ENCODE assay signal across 9 mouse cellular contexts in the genomic region with DNA sequence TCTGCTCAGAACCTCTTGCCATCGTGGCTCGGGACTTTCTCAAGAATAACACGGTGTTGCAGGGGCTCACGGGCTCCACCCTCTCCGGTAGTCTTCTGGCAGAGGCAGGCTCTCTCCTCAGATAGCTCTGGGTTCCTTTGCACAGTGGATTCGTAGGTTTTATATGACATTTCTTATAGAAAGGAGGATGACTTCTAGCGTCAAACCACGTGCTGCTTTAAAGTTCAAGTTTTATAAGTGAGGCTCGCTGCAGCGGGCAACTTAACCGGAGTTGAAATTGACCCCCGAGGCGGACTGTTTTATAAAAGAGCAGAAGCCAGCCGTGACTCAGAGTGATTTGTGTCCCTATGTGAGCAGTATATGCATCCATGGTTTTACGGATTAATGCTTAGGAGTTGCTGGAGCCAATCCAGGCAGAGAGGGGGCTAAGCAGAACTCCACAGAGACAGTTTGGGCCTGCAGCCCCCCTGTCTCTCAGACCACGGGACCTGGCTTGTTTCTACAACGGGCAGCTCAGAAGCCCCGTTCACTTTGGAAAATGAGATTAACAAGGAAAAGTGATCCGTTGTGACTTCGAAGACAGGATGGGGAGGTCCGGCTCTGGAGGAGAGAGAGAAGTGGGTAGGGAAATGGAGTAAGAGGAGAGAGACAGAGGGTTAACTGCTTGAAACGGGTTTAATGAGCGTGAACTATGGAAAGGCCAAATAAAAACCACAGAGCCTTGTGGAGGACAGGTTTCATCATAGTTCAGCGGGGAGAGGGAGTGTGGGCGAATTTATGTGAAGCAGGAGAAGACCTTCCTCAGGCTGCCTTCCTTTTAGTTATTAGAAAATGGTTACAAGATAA. TPM values are rescaled to one million over a fixed set of nuclear protein-coding genes. Genes with fewer than 3 reads are reported as not detected.
DNase-seq lines count a peak whose midpoint lies in the region; ATAC-seq and TF ChIP-seq lines count a peak whose summit lies in the region.
"Had no signal": no experiment of that assay in that cellular context is flagged by ENCODE, and none has a peak within 500 bp of the region (broad histone marks: within the 10 kb centered on the region; RNA-seq: fewer than 3 reads in every experiment).

No protein-coding gene starts in this region.

- 66% methylated on average over 25 of the region's 25 CpGs for WGBS in hindbrain, embryonic 12.5 days
- 67% methylated on average over 25 of the region's 25 CpGs for WGBS in hindbrain, embryonic 10.5 days
- 24% methylated on average over 25 of the region's 25 CpGs for WGBS in embryonic facial prominence, embryonic 14.5 days
- 56% methylated on average over 25 of the region's 25 CpGs for WGBS in midbrain, embryonic 14.5 days

- in situ Hi-C loops in Patski (cut with MboI; ENCODE audit: low pct_unique_long_range_greater_than_20kb): loop anchor here (5.0 to 10.0 kb wide), 3 partner anchors 399 to 944 kb away; no protein-coding TSS in a partner anchor

- no peaks in the 10 kb centered on the region for H3K9me3 ChIP-seq in hindbrain, embryonic 12.5 days (replicated peaks)
- no peaks in the 10 kb centered on the region for H3K9me3 ChIP-seq in hindbrain, embryonic 10.5 days
- H3K9me3 ChIP-seq in embryonic facial prominence, embryonic 14.5 days (ENCODE audit: control insufficient read depth, low read length): no peaks in the 10 kb centered on the region
- H3K9me3 ChIP-seq in midbrain, embryonic 14.5 days (ENCODE audit: control insufficient read depth, low read length): no peaks in the 10 kb centered on the region

- no peak overlapping the region for H3K4me3 ChIP-seq in hindbrain, embryonic 12.5 days
- H3K4me3 ChIP-seq in hindbrain, embryonic 10.5 days: no peak overlapping the region
- H3K4me3 ChIP-seq in embryonic facial prominence, embryonic 14.5 days (ENCODE audit: low read depth, low read length): 0 out of 2 replicates have a peak overlapping the region, but pooled peaks have one; percentile 11
- H3K4me3 ChIP-seq in midbrain, embryonic 14.5 days (replicated peaks; ENCODE audit: low read depth, low read length): no peak overlapping the region
- H3K4me3 ChIP-seq: erythroblast, embryonic 14.5 days had no signal

- TF ChIP-seq CTCF in Patski (IDR thresholded peaks at IDR 0.05): no peak

- no peaks in the 10 kb centered on the region for H3K36me3 ChIP-seq in hindbrain, embryonic 12.5 days
- no peaks in the 10 kb centered on the region for H3K36me3 ChIP-seq in hindbrain, embryonic 10.5 days
- no peaks in the 10 kb centered on the region for H3K36me3 ChIP-seq in embryonic facial prominence, embryonic 14.5 days (ENCODE audit: control insufficient read depth, insufficient read depth, low read length)
- H3K36me3 ChIP-seq in midbrain, embryonic 14.5 days (ENCODE audit: control insufficient read depth, insufficient read depth, low read length): no peaks in the 10 kb centered on the region

- H3K9ac ChIP-seq in hindbrain, embryonic 12.5 days: no peak overlapping the region
- H3K9ac ChIP-seq in embryonic facial prominence, embryonic 14.5 days (ENCODE audit: low read depth, low read length): peak overlapping the region; percentile 11; the same call in 1 of the 2 replicates
- H3K9ac ChIP-seq in midbrain, embryonic 14.5 days (replicated peaks; ENCODE audit: low read length): no peak overlapping the region

- H3K4me1 ChIP-seq in hindbrain, embryonic 12.5 days: peaks cover 22% of the 10 kb centered on the region
- H3K4me1 ChIP-seq in hindbrain, embryonic 10.5 days (replicated peaks): peaks cover 36% of the 10 kb centered on the region
- H3K4me1 ChIP-seq in embryonic facial prominence, embryonic 14.5 days (ENCODE audit: control insufficient read depth, insufficient read depth, low read length): peaks cover 18% of the 10 kb centered on the region
- peaks cover 12% of the 10 kb centered on the region for H3K4me1 ChIP-seq in midbrain, embryonic 14.5 days (ENCODE audit: control insufficient read depth, insufficient read depth, low read length)

- H3K27me3 ChIP-seq in hindbrain, embryonic 12.5 days: peaks cover 27% of the 10 kb centered on the region
- H3K27me3 ChIP-seq in hindbrain, embryonic 10.5 days (ENCODE audit: insufficient read depth, poor library complexity, severe bottlenecking): peaks cover 48% of the 10 kb centered on the region
- peaks cover 10% of the 10 kb centered on the region for H3K27me3 ChIP-seq in Patski
- H3K27me3 ChIP-seq in embryonic facial prominence, embryonic 14.5 days (replicated peaks; ENCODE audit: control insufficient read depth, insufficient read depth, low read length): no peaks in the 10 kb centered on the region; the same call in 1 of the 2 replicates
- H3K27me3 ChIP-seq in midbrain, embryonic 14.5 days (ENCODE audit: control insufficient read depth, insufficient read depth, low read length): peaks cover 12% of the 10 kb centered on the region; the same call in 1 of the 2 replicates

- POLR2A ChIA-PET in Patski (lab: Charles Lee): no interaction called here

- ATAC-seq in hindbrain, embryonic 12.5 days (ENCODE audit: low FRiP score): no peak
- ATAC-seq in Patski: peak; percentile 55
- peak; percentile 16; the same call in 1 of the 2 replicates for ATAC-seq in embryonic facial prominence, embryonic 14.5 days (ENCODE audit: low read depth)
- no peak for ATAC-seq in midbrain, embryonic 14.5 days (ENCODE audit: low FRiP score, low TSS enrichment)
- no peak for ATAC-seq in megakaryocyte, adult 5-6 weeks (ENCODE audit: poor library complexity, severe bottlenecking)
- ATAC-seq in granulocyte monocyte progenitor cell, adult 5-6 weeks (replicated peaks; ENCODE audit: poor library complexity, severe bottlenecking): no peak

- no peak for DNase-seq in hindbrain, embryonic 10.5 days (ENCODE audit: low spot score)
- DNase-seq in Patski (ENCODE audit: low read depth, low spot score): no peak
- peak; percentile 87 for DNase-seq in embryonic facial prominence, embryonic 14.5 days (ENCODE audit: low spot score)
- no peak for DNase-seq in midbrain, embryonic 14.5 days
- DNase-seq: thymus, postnatal 14 days had no signal

- peak overlapping the region; percentile 36; the same call in 1 of the 2 replicates for H3K4me2 ChIP-seq in hindbrain, embryonic 12.5 days (replicated peaks)
- H3K4me2 ChIP-seq in embryonic facial prominence, embryonic 14.5 days (ENCODE audit: low read depth, low read length): peak overlapping the region; percentile 31
- peak overlapping the region; percentile 20 for H3K4me2 ChIP-seq in midbrain, embryonic 14.5 days (ENCODE audit: low read length)

- CTCF ChIA-PET in Patski (lab: Charles Lee): interaction anchor here (0.7 to 2.2 kb wide), 12 partner anchors 9 to 947 kb away, joined by 3 to 26 read pairs (median 4); no protein-coding TSS in a partner anchor

- H3K27ac ChIP-seq in hindbrain, embryonic 12.5 days: no peak overlapping the region; the same call in 1 of the 2 replicates
- H3K27ac ChIP-seq in hindbrain, embryonic 10.5 days: no peak overlapping the region
- H3K27ac ChIP-seq in embryonic facial prominence, embryonic 14.5 days (replicated peaks; ENCODE audit: low read depth, low read length): peak overlapping the region; percentile 66
- no peak overlapping the region for H3K27ac ChIP-seq in midbrain, embryonic 14.5 days (replicated peaks; ENCODE audit: low read depth, low read length)

RNA-seq across cellular contexts. Expression of gene Igfbp5, which starts 4.0 kb away (rescaled TPM):
- polyA plus RNA-seq in hindbrain, embryonic 12.5 days (2016; fragmentation: Nextera tagmentation; extraction: Ambion mirVana): 69.6 and 99.7 TPM in 2 replicates
- 35.4 and 40.7 TPM in 2 replicates for polyA plus RNA-seq in hindbrain, embryonic 10.5 days (2016; fragmentation: Nextera tagmentation; extraction: Ambion mirVana)
- 40.8 TPM for polyA plus RNA-seq in Patski (2021)
- 131 and 138 TPM in 2 replicates for polyA plus RNA-seq in embryonic facial prominence, embryonic 14.5 days (2014; fragmentation: Nextera tagmentation; extraction: Ambion mirVana)
- 22.4 and 30.4 TPM in 2 replicates for polyA plus RNA-seq in midbrain, embryonic 14.5 days (2014; fragmentation: Nextera tagmentation; extraction: Ambion mirVana)
- total RNA-seq in megakaryocyte, adult 5-6 weeks (2015): 2.7 and 2.9 TPM in 2 replicates
- 1.2 and 1.6 TPM in 2 replicates for total RNA-seq in megakaryocyte, adult 5-6 weeks (2017)
- not detected in 2 replicates for total RNA-seq in granulocyte monocyte progenitor cell, adult 5-6 weeks (2014; fragmentation: Nextera tagmentation)
- total RNA-seq in granulocyte monocyte progenitor cell, adult 5-6 weeks (2017): 0.09 TPM in 1 of 2 replicates, not detected in the other
- polyA plus RNA-seq: erythroblast, embryonic 14.5 days had no signal

RNA-seq across cellular contexts. Expression of gene Igfbp2, which starts 54.4 kb away (rescaled TPM):
- 548 and 549 TPM in 2 replicates for polyA plus RNA-seq in hindbrain, embryonic 12.5 days (2016; fragmentation: Nextera tagmentation; extraction: Ambion mirVana)
- 493 and 750 TPM in 2 replicates for polyA plus RNA-seq in hindbrain, embryonic 10.5 days (2016; fragmentation: Nextera tagmentation; extraction: Ambion mirVana)
- polyA plus RNA-seq in Patski (2021): 1,427 TPM
- polyA plus RNA-seq in embryonic facial prominence, embryonic 14.5 days (2014; fragmentation: Nextera tagmentation; extraction: Ambion mirVana): 446 and 451 TPM in 2 replicates
- polyA plus RNA-seq in midbrain, embryonic 14.5 days (2014; fragmentation: Nextera tagmentation; extraction: Ambion mirVana): 200 and 310 TPM in 2 replicates
- not detected in 2 replicates for total RNA-seq in megakaryocyte, adult 5-6 weeks (2015)
- not detected in 2 replicates for total RNA-seq in megakaryocyte, adult 5-6 weeks (2017)
- total RNA-seq in granulocyte monocyte progenitor cell, adult 5-6 weeks (2014; fragmentation: Nextera tagmentation): not detected in 2 replicates
- not detected in 2 replicates for total RNA-seq in granulocyte monocyte progenitor cell, adult 5-6 weeks (2017)

Comparison
In these comparisons a context has a peak if more than half of its experiments do, and no peak if none do; other contexts are left out.
1. ATAC-seq: peak in Patski (single experiment) and embryonic facial prominence, embryonic 14.5 days (single experiment); none in hindbrain, embryonic 12.5 days (single experiment), midbrain, embryonic 14.5 days (single experiment), megakaryocyte, adult 5-6 weeks (single experiment) and granulocyte monocyte progenitor cell, adult 5-6 weeks (single experiment).
2. Peak in every context shown above with its lines, with median percentiles within 50 percentile points of each other: H3K4me2 ChIP-seq.